Mouse (Mus musculus): ENCODE data around the gene Clba1. TPM values are rescaled to one million over a fixed set of nuclear protein-coding genes. Genes with fewer than 3 reads are reported as not detected.

The Clba1 gene
- polyA plus RNA-seq, 1 experiment from 2014 or later = 6.4 TPM

DNA sequence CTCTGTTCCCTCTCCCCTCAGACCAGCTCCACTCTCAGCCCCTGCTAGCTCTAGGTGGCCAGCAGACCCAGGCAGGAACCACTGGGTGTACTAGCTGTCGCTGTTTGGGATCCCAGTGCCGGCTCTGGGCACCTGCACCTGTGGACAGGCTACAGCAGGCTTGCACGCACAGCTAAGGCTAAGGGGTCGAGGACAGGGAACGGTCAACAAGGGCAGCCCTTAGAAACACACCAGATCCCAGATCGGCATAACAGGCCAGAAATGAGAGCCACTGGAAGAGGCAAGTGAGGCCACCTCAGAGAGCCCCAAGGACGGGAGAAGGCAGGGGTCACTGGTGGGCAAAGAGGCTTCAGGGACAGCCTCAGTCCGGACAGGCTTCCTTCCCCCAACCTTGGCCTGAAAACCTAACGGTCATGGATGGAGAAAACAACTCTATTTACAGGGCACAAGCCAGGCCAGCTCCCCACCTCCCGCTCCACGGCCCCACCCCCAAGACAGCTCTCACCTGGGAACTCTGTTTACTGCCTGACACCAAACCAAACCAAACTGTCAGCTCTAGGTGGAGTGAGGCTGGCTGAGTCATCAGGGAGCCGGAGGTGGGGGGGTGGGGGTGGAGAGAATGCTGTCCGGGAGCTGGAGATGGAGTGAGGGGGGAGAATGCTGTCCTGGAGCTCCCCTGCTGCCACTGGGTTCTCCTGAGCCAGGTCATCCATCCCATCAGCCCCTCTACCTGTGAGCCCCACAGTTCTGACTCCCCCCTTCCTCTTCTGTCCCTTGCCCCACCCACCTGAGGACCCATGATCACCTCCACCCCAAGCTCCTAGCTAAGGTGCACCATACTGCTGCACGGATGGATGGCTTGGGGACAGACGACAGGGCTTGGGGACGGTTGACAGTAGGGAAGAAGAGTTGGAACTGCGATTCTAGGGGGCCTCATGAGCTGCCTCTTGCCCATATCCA lies 11.9 kb upstream of the Clba1 start:
- 0 out of 2 replicates have a peak overlapping the region, but pooled peaks have one; percentile 5 for H3K4me2 ChIP-seq
- no peak overlapping the region for H3K4me3 ChIP-seq
- peaks cover 93% of the 10 kb centered on the region for H3K4me1 ChIP-seq
- no peak for ATAC-seq (ENCODE audit: insufficient number of reproducible peaks, low FRiP score, low TSS enrichment, low read depth)
- H3K36me3 ChIP-seq = no peaks in the 10 kb centered on the region
- 41% methylated on average over 17 of the region's 17 CpGs for WGBS
- H3K27ac ChIP-seq = peak overlapping the region; percentile 73; the same call in 1 of the 2 replicates
- H3K9me3 ChIP-seq = no peaks in the 10 kb centered on the region
- peaks cover 18% of the 10 kb centered on the region for H3K27me3 ChIP-seq
- no peak overlapping the region for H3K9ac ChIP-seq

DNA sequence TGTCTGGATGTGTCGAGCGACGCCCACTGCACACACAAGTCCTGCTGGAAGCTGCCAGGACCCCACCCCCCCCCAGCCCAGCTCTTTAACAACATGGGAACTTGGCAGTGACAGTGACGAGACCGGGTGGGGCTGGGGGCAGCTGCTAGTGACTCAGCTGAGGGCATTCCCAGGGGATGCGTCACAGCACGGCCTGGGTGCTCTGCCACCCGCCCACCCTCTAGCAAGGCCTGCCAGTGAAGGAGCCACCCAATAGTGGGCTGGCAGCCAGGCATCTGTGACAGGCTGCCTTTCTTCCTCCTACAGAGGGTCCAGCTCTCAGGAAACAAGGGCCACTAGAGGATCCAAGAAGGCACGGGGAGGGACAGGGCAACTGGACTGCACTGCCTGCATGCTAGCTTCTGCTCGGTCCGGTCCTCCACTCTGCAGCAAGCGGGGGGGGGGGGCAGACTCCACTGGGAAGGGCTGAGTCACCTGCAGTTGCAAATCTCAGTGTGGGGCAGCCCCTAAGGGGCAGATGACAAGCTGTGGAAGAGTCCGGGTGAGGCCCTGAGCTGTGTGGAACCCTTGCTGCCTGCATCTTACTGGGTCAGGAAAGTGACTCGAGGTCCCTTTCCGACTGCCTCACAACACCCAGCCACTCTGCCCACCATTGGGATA lies 10.9 kb upstream of the Clba1 start:
- Histone ChIP-seq H3K9me3 (no peaks in the 10 kb centered on the region), H3K9ac (peak overlapping the region; percentile 23; the same call in 1 of the 2 replicates), H3K4me1 (peaks cover 98% of the 10 kb centered on the region), H3K27me3 (peaks cover 20% of the 10 kb centered on the region), H3K36me3 (no peaks in the 10 kb centered on the region), H3K27ac (peak overlapping the region; percentile 73), H3K4me3 (no peak overlapping the region), H3K4me2 (peak overlapping the region; percentile 5)
- 42% methylated on average over 15 of the region's 15 CpGs for WGBS
- ATAC-seq (ENCODE audit: insufficient number of reproducible peaks, low FRiP score, low TSS enrichment, low read depth) = no peak

DNA sequence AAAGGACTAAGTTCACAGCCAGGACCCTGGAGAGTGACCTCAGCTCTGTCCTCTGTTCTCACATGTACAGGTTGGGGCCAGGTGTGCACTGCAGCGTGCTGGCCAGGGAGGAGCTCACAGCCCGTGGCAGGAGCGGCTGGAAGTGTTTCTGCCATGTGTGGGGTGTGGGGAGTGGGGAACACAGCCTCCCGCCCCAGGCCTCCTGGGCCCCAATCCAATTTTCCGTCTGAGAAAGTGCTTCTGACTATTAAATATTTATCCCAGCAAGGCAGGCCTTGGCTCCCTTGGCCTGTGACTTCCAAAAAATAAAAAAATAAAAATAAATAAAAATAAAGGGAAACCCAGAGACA lies 10.4 kb upstream of the Clba1 start:
- WGBS = 6% methylated on average over 5 of the region's 5 CpGs
- peaks cover 93% of the 10 kb centered on the region for H3K4me1 ChIP-seq
- H3K27ac ChIP-seq = peak overlapping the region; percentile 73
- H3K36me3 ChIP-seq = no peaks in the 10 kb centered on the region
- H3K9me3 ChIP-seq = no peaks in the 10 kb centered on the region
- H3K9ac ChIP-seq = peak overlapping the region; percentile 23; the same call in 1 of the 2 replicates
- H3K4me2 ChIP-seq = peak overlapping the region; percentile 5
- peaks cover 20% of the 10 kb centered on the region for H3K27me3 ChIP-seq
- H3K4me3 ChIP-seq = no peak overlapping the region
- no peak for ATAC-seq (ENCODE audit: insufficient number of reproducible peaks, low FRiP score, low TSS enrichment, low read depth)

DNA sequence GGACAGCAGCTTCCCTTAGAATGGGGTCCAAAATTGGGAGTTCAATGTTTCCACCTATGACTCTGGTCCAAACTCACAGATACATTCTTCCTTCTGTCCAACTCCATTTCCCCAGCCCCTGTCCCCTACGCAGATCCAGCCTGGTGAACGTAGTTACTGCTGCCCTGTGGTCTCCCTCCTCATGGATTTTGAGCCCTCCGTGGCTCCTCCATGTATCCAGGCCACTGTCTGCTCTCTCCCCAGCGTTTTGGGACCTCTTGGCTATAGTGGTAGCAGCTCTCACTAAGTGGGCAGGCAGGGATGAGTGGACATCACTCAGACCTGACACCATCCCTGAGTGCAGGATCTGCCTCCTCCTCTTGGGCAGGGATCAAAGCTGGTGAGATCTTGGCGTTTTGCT lies 10.0 kb upstream of the Clba1 start:
- peaks cover 90% of the 10 kb centered on the region for H3K4me1 ChIP-seq
- peak overlapping the region; percentile 73 for H3K27ac ChIP-seq
- H3K4me2 ChIP-seq = no peak overlapping the region
- H3K27me3 ChIP-seq = peaks cover 20% of the 10 kb centered on the region
- no peaks in the 10 kb centered on the region for H3K36me3 ChIP-seq
- no peak for ATAC-seq (ENCODE audit: insufficient number of reproducible peaks, low FRiP score, low TSS enrichment, low read depth)
- H3K9ac ChIP-seq = no peak overlapping the region; the same call in 1 of the 2 replicates
- H3K4me3 ChIP-seq = no peak overlapping the region
- 66% methylated on average over 5 of the region's 5 CpGs for WGBS
- H3K9me3 ChIP-seq = no peaks in the 10 kb centered on the region

DNA sequence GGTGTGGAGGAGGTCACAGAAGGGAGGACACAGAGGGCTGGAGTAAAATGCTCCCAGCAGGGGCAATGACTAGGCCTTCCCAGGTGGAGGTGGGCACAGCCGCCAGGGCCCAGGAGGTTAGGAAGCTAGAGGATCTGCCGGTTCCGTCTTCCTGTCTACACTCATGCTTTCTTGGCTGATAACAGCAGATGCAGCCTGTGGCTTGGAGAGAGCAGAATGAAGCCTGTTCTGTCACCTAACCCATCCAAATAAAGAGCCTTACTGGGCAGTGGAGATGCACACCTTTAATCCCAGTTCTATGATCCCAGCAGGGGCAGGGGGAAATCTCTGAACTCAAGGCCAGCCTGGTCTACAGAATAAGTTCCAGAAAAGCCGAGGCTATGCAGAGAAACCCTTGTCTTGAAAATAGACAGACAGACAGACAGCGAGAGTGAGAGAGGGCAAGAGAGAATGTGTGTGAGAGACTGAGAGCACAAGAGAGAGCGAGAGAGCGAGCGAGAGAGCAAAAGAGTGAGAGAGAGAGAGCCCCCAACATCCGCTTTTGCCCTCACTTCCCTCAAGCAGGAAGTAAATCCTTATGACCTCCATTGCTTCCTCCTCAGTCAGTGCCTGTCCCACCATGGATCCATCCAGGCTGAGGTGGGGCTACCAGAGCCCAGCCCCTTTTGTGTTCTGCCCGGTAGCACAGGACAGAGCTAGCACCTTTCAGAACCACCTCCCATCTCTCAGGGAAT lies 9.3 kb upstream of the Clba1 start:
- Histone ChIP-seq H3K27me3 (peaks cover 20% of the 10 kb centered on the region), H3K36me3 (no peaks in the 10 kb centered on the region), H3K4me2 (no peak overlapping the region), H3K9ac (no peak overlapping the region), H3K9me3 (no peaks in the 10 kb centered on the region), H3K27ac (peak overlapping the region; percentile 73; the same call in 1 of the 2 replicates), H3K4me1 (peaks cover 90% of the 10 kb centered on the region), H3K4me3 (no peak overlapping the region)
- no peak for ATAC-seq (ENCODE audit: insufficient number of reproducible peaks, low FRiP score, low TSS enrichment, low read depth)
- 80% methylated on average over 10 of the region's 10 CpGs for WGBS

DNA sequence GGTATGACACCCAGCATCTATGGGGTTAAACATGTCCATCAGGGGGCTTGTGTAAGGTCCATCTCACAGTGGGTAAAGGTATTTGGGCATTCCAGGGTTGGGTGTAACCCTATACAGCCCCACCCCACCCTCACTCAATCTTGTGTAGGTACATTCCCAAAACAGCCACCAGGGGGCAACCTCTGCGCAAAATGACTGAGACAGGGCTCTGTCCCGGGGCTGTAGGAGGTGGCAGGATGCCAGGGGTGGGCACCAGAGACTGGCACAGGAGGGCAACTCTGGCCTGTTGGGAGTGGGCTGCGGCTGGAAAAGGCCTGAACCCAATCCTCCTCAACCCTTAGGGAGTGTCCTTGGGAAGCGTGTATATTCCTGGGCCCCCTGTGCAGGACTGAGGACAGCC lies 8.3 kb upstream of the Clba1 start:
- Histone ChIP-seq H3K9ac (no peak overlapping the region), H3K36me3 (no peaks in the 10 kb centered on the region), H3K4me3 (no peak overlapping the region), H3K4me1 (peaks cover 79% of the 10 kb centered on the region), H3K27me3 (peaks cover 20% of the 10 kb centered on the region), H3K4me2 (no peak overlapping the region), H3K27ac (no peak overlapping the region), H3K9me3 (no peaks in the 10 kb centered on the region)
- WGBS = 9% methylated on average over 4 of the region's 4 CpGs
- no peak for ATAC-seq (ENCODE audit: insufficient number of reproducible peaks, low FRiP score, low TSS enrichment, low read depth)

DNA sequence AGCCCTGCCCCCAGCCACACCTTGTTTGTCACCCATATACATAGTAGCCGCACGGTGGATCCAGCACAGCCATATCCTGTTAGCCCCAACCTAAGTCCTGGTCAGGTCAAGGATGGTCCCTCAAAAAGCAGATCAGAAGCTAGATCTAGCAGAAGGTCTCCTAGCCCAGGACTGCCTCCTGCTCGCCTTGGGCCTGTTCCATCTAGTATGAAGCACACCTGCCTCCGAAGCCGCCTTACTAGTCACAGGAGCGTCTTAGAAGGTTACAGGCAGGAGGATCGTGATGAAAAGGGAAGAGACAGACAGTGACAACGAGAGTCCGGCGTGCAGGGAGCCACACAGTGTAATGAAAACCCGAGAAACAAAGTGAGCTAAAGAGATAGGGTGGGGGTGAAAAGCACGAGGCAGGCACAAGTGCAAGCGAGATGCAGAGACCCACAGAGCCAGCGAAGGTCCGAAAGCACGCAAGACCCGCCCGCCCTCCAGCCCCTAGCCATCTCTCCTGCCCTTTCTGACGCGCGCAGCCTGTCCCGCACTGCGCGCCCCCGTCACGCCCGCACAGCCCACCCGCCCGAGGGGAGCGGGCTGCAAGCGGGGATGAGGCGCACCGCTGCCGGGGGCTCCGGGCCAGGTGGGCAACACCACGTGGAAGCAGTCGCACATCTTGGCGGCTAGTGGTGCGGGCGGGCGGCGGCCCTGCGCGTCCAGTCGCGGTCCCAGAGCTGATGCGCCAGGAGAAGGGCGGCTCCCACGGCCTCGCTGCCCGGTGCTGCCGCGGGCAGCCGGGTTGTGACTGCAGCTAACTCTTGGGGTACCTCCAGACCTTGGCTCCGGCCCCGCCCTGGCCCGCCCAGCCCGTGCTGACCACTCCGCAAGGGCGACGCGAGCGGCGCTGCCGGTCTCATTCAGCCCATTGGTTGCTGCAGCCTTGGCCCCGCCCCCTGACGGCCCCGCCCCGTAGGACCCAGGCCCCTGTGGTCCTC lies 6.6 kb upstream of the Clba1 start, which contains the start of gene Ahnak2:
Ahnak2 (minus strand) TSS at position 794 of the 983 bp plus-strand sequence.
- no peaks in the 10 kb centered on the region for H3K9me3 ChIP-seq
- ATAC-seq (ENCODE audit: insufficient number of reproducible peaks, low FRiP score, low TSS enrichment, low read depth) = no peak; the same call in 1 of the 2 replicates
- H3K27ac ChIP-seq = no peak within 1 kb of the TSS
- peaks cover 62% of the 10 kb centered on the region for H3K4me1 ChIP-seq
- peak within 1 kb of the TSS; percentile 44 for H3K4me3 ChIP-seq
- no peaks in the 10 kb centered on the region for H3K36me3 ChIP-seq
- H3K27me3 ChIP-seq = peaks cover 20% of the 10 kb centered on the region
- H3K9ac ChIP-seq = peak within 1 kb of the TSS; percentile 39
- 5% methylated on average over 64 of the region's 69 CpGs for WGBS
- H3K4me2 ChIP-seq = peak within 1 kb of the TSS; percentile 99

DNA sequence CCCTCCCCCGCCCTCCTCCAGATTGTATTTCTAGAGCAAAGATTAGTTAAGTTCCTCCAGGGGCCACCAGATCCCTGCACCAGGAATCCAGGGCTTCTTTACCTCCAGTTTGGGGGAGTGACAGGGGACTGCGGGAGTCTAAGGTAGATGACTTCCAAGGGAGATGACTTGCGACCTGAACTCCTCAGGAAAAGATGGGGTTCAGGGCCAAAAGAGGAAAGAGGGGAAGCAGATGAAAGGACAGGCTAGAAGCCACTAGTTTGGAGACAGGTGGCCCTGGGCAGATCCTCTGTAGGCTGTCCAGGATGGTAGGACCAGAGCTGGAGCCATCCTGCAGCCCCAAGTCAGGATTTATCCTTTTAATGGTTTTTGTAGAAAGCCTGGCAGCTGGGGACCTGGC lies 5.8 kb upstream of the Clba1 start:
- peaks cover 20% of the 10 kb centered on the region for H3K27me3 ChIP-seq
- H3K9ac ChIP-seq = no peak overlapping the region
- H3K9me3 ChIP-seq = no peaks in the 10 kb centered on the region
- WGBS = 27% methylated on average over 3 of the region's 3 CpGs
- no peak overlapping the region for H3K4me3 ChIP-seq
- H3K4me2 ChIP-seq = peak overlapping the region; percentile 99; the same call in 1 of the 2 replicates
- H3K4me1 ChIP-seq = peaks cover 55% of the 10 kb centered on the region
- no peak for ATAC-seq (ENCODE audit: insufficient number of reproducible peaks, low FRiP score, low TSS enrichment, low read depth)
- H3K27ac ChIP-seq = no peak overlapping the region
- no peaks in the 10 kb centered on the region for H3K36me3 ChIP-seq

DNA sequence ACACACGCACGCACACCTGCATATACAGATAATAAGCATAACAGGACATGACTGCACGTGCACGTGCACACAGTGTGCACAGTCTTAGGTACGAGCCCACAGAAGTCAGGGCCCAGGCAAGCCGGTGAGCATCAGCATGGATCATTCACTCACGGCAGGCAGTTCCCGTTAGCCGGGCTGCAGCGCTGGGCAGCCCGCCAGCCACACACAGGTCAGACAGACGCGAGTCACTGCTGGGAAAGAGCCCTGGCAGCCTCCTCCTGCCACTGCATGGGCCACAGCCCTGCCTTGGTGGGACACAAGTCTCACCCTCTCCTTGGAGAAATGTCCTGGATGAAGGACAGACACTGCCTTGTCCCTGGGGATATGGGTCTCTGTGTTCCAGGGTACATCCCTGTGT lies 4.7 kb upstream of the Clba1 start:
- Histone ChIP-seq H3K27ac (no peak overlapping the region), H3K9me3 (no peaks in the 10 kb centered on the region), H3K4me3 (no peak overlapping the region), H3K4me1 (peaks cover 52% of the 10 kb centered on the region), H3K4me2 (no peak overlapping the region), H3K9ac (no peak overlapping the region), H3K27me3 (peaks cover 20% of the 10 kb centered on the region), H3K36me3 (no peaks in the 10 kb centered on the region)
- ATAC-seq (ENCODE audit: insufficient number of reproducible peaks, low FRiP score, low TSS enrichment, low read depth) = no peak
- WGBS = 39% methylated on average over 13 of the region's 13 CpGs

DNA sequence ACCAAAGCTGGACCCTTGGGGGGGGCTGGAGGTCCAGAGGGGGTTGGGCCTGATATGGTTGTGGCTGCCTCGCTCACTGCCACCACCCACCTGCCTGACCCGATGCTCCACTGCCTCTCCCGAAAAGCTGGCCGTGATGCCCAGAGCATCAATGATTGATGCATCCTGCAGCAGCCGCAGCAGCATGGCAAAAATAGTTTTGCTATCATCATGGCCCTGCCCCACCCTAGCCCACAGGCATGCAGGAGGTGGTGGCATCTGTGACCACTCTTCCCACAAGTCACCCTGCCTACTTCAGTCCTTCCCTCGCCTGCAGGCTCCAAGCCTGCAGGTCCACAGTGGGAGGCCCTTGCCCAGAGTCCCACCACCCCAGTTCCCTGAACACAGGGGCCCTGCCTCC lies 2.7 kb upstream of the Clba1 start:
- Histone ChIP-seq H3K27me3 (peaks cover 10% of the 10 kb centered on the region), H3K4me1 (peaks cover 44% of the 10 kb centered on the region)
- 75% methylated on average over 6 of the region's 6 CpGs for WGBS

More for the DNA sequence above, 2.7 kb upstream of the Clba1 start:
- no peaks in the 10 kb centered on the region for H3K9me3 ChIP-seq
- ATAC-seq (ENCODE audit: insufficient number of reproducible peaks, low FRiP score, low TSS enrichment, low read depth) = no peak
- no peak overlapping the region for H3K4me3 ChIP-seq
- no peak overlapping the region for H3K9ac ChIP-seq
- H3K4me2 ChIP-seq = no peak overlapping the region
- no peaks in the 10 kb centered on the region for H3K36me3 ChIP-seq
- no peak overlapping the region for H3K27ac ChIP-seq
